Mouse (Mus musculus): ENCODE data around the gene Slc23a2. TPM values are rescaled to one million over a fixed set of nuclear protein-coding genes. Genes with fewer than 3 reads are reported as not detected.

Slc23a2 gene
- polyA plus RNA-seq, 1 experiment from 2014 or later: 10.0 TPM

- no peaks in the 10 kb centered on the region for H3K36me3 ChIP-seq
- H3K4me1 ChIP-seq: no peaks in the 10 kb centered on the region
- WGBS: 44% methylated on average over 5 of the region's 5 CpGs
- no peaks in the 10 kb centered on the region for H3K27me3 ChIP-seq (replicated peaks)
- no peak overlapping the region for H3K9ac ChIP-seq
- H3K4me3 ChIP-seq (replicated peaks): no peak overlapping the region
- H3K27ac ChIP-seq: no peak overlapping the region
- H3K9me3 ChIP-seq: no peaks in the 10 kb centered on the region
- ATAC-seq (ENCODE audit: insufficient read depth, low FRiP score, low read depth): no peak
- no peak overlapping the region for H3K4me2 ChIP-seq
These were observed 7.8 kb upstream of the Slc23a2 start for GRCm38 (mm10) chr2:132152670-132153069.

- no peak overlapping the region for H3K4me3 ChIP-seq (replicated peaks)
- no peaks in the 10 kb centered on the region for H3K36me3 ChIP-seq
- no peak for ATAC-seq (ENCODE audit: insufficient read depth, low FRiP score, low read depth)
- 62% methylated on average over 6 of the region's 6 CpGs for WGBS
- H3K4me1 ChIP-seq: no peaks in the 10 kb centered on the region; the same call in 1 of the 2 replicates
- no peak overlapping the region for H3K27ac ChIP-seq
- H3K27me3 ChIP-seq (replicated peaks): no peaks in the 10 kb centered on the region
- no peak overlapping the region for H3K4me2 ChIP-seq
- H3K9ac ChIP-seq: no peak overlapping the region
- no peaks in the 10 kb centered on the region for H3K9me3 ChIP-seq
These were observed 6.7 kb upstream of the Slc23a2 start for GRCm38 (mm10) chr2:132151592-132151991.

- no peak for ATAC-seq (ENCODE audit: insufficient read depth, low FRiP score, low read depth)
- 30% methylated on average over 1 of the region's 1 CpGs for WGBS
- Histone ChIP-seq H3K9ac (no peak overlapping the region), H3K4me2 (no peak overlapping the region), H3K27me3 (replicated peaks) (no peaks in the 10 kb centered on the region), H3K9me3 (no peaks in the 10 kb centered on the region), H3K4me3 (replicated peaks) (no peak overlapping the region), H3K27ac (no peak overlapping the region), H3K36me3 (no peaks in the 10 kb centered on the region), H3K4me1 (no peaks in the 10 kb centered on the region; the same call in 1 of the 2 replicates)
These were observed 6.0 kb upstream of the Slc23a2 start for GRCm38 (mm10) chr2:132150926-132151325.

GRCm38 (mm10) chr2:132146502-132146901 is 1.6 kb upstream of the Slc23a2 start:
- no peak overlapping the region for H3K9ac ChIP-seq
- no peak overlapping the region for H3K4me2 ChIP-seq
- no peak overlapping the region for H3K4me3 ChIP-seq (replicated peaks)
- no peak for ATAC-seq (ENCODE audit: insufficient read depth, low FRiP score, low read depth)
- H3K9me3 ChIP-seq: no peaks in the 10 kb centered on the region
- no peaks in the 10 kb centered on the region for H3K36me3 ChIP-seq
- H3K4me1 ChIP-seq: peaks cover 6% of the 10 kb centered on the region
- H3K27ac ChIP-seq: no peak overlapping the region
- WGBS: 29% methylated on average over 4 of the region's 4 CpGs
- H3K27me3 ChIP-seq (replicated peaks): no peaks in the 10 kb centered on the region

GRCm38 (mm10) chr2:132143943-132144927 is 673 bp downstream of the Slc23a2 start:
- no peaks in the 10 kb centered on the region for H3K27me3 ChIP-seq (replicated peaks)
- H3K36me3 ChIP-seq: no peaks in the 10 kb centered on the region
- no peak for ATAC-seq (ENCODE audit: insufficient read depth, low FRiP score, low read depth)
- H3K4me1 ChIP-seq: peaks cover 6% of the 10 kb centered on the region
- H3K27ac ChIP-seq: 0 out of 2 replicates have a peak overlapping the region, but pooled peaks have one; percentile 35
- peak overlapping the region; percentile 94 for H3K4me3 ChIP-seq (replicated peaks)
- H3K9me3 ChIP-seq: no peaks in the 10 kb centered on the region
- WGBS: 4% methylated on average over 63 of the region's 66 CpGs
- peak overlapping the region; percentile 98 for H3K4me2 ChIP-seq
- H3K9ac ChIP-seq: peak overlapping the region; percentile 82

- Histone ChIP-seq H3K36me3 (no peaks in the 10 kb centered on the region), H3K4me2 (no peak overlapping the region), H3K9ac (no peak overlapping the region), H3K4me1 (peaks cover 6% of the 10 kb centered on the region), H3K27ac (no peak overlapping the region), H3K4me3 (replicated peaks) (no peak overlapping the region), H3K27me3 (replicated peaks) (no peaks in the 10 kb centered on the region), H3K9me3 (no peaks in the 10 kb centered on the region)
- 89% methylated on average over 8 of the region's 8 CpGs for WGBS
- no peak for ATAC-seq (ENCODE audit: insufficient read depth, low FRiP score, low read depth)
These were observed 2.3 kb downstream of the Slc23a2 start for GRCm38 (mm10) chr2:132142606-132143005.

- H3K9me3 ChIP-seq: no peaks in the 10 kb centered on the region
- no peak overlapping the region for H3K4me3 ChIP-seq (replicated peaks)
- no peak overlapping the region for H3K9ac ChIP-seq
- no peak overlapping the region for H3K27ac ChIP-seq
- 64% methylated on average over 10 of the region's 10 CpGs for WGBS
- H3K27me3 ChIP-seq (replicated peaks): no peaks in the 10 kb centered on the region
- H3K4me2 ChIP-seq: no peak overlapping the region
- H3K36me3 ChIP-seq: no peaks in the 10 kb centered on the region
- ATAC-seq (ENCODE audit: insufficient read depth, low FRiP score, low read depth): no peak
- peaks cover 4% of the 10 kb centered on the region for H3K4me1 ChIP-seq
These were observed 4.4 kb downstream of the Slc23a2 start for GRCm38 (mm10) chr2:132140536-132140935.

GRCm38 (mm10) chr2:132139099-132139498 is 5.8 kb downstream of the Slc23a2 start:
- WGBS: 94% methylated on average over 2 of the region's 2 CpGs
- ATAC-seq (ENCODE audit: insufficient read depth, low FRiP score, low read depth): no peak
- H3K4me3 ChIP-seq (replicated peaks): no peak overlapping the region

GRCm38 (mm10) chr2:132135876-132136637 is 8.9 kb downstream of the Slc23a2 start:
- 84% methylated on average over 8 of the region's 8 CpGs for WGBS
- no peak overlapping the region for H3K27ac ChIP-seq
- no peaks in the 10 kb centered on the region for H3K27me3 ChIP-seq (replicated peaks)
- H3K9ac ChIP-seq: no peak overlapping the region
- H3K4me1 ChIP-seq: peaks cover 10% of the 10 kb centered on the region; the same call in 1 of the 2 replicates
- no peak for ATAC-seq (ENCODE audit: insufficient read depth, low FRiP score, low read depth)
- no peaks in the 10 kb centered on the region for H3K36me3 ChIP-seq
- no peaks in the 10 kb centered on the region for H3K9me3 ChIP-seq
- H3K4me2 ChIP-seq: no peak overlapping the region
- no peak overlapping the region for H3K4me3 ChIP-seq (replicated peaks)

More at GRCm38 (mm10) chr2:132139099-132139498, 5.8 kb downstream of the Slc23a2 start:
- H3K27me3 ChIP-seq (replicated peaks): no peaks in the 10 kb centered on the region
- H3K9me3 ChIP-seq: no peaks in the 10 kb centered on the region
- H3K27ac ChIP-seq: no peak overlapping the region
- H3K9ac ChIP-seq: no peak overlapping the region
- no peak overlapping the region for H3K4me2 ChIP-seq
- peaks cover 3% of the 10 kb centered on the region; the same call in 1 of the 2 replicates for H3K4me1 ChIP-seq
- H3K36me3 ChIP-seq: no peaks in the 10 kb centered on the region

GRCm38 (mm10) chr2:132134758-132135157 is 10.2 kb downstream of the Slc23a2 start:
- peaks cover 10% of the 10 kb centered on the region; the same call in 1 of the 2 replicates for H3K4me1 ChIP-seq
- 75% methylated on average over 4 of the region's 4 CpGs for WGBS
- no peaks in the 10 kb centered on the region for H3K9me3 ChIP-seq
- ATAC-seq (ENCODE audit: insufficient read depth, low FRiP score, low read depth): no peak
- H3K9ac ChIP-seq: no peak overlapping the region
- no peaks in the 10 kb centered on the region for H3K36me3 ChIP-seq
- no peaks in the 10 kb centered on the region for H3K27me3 ChIP-seq (replicated peaks)
- no peak overlapping the region for H3K4me2 ChIP-seq
- no peak overlapping the region for H3K4me3 ChIP-seq (replicated peaks)
- H3K27ac ChIP-seq: no peak overlapping the region

- H3K36me3 ChIP-seq: no peaks in the 10 kb centered on the region
- 42% methylated on average over 2 of the region's 2 CpGs for WGBS
These were observed 11.5 kb downstream of the Slc23a2 start for GRCm38 (mm10) chr2:132133436-132133835.

More at GRCm38 (mm10) chr2:132133436-132133835, 11.5 kb downstream of the Slc23a2 start:
- H3K27me3 ChIP-seq (replicated peaks): no peaks in the 10 kb centered on the region
- no peak overlapping the region for H3K4me3 ChIP-seq (replicated peaks)
- no peak overlapping the region for H3K4me2 ChIP-seq
- no peak overlapping the region for H3K9ac ChIP-seq
- no peak for ATAC-seq (ENCODE audit: insufficient read depth, low FRiP score, low read depth)
- H3K9me3 ChIP-seq: no peaks in the 10 kb centered on the region
- no peak overlapping the region for H3K27ac ChIP-seq
- peaks cover 10% of the 10 kb centered on the region; the same call in 1 of the 2 replicates for H3K4me1 ChIP-seq

Data from stomach, embryonic 15.5 days (tissue).